Mouse (Mus musculus) midbrain, embryonic 14.5 days (tissue): ENCODE results near the gene Fam83c. TPM values are rescaled to one million over a fixed set of nuclear protein-coding genes. Genes with fewer than 3 reads are reported as not detected.

Experiments used
- ATAC-seq: fragments of 200-750 bp; cut with Nextera tagmentation; 2 replicates; pipeline ENCODE4 v1.8.0; 2017; ENCODE audit warnings: moderate number of reproducible peaks, moderate library complexity; ENCODE audit not compliant: low FRiP score, low TSS enrichment
- DNase-seq: peaks from one replicate; pipeline ENCODE4 v3.0.0-alpha.2; 2015
- H3K27ac ChIP-seq: fragments of 300-500 bp; sonication (generic); replicated peaks from 2 replicates; pipeline ENCODE4 v1.5.1; 2014; ENCODE audit warnings: mild to moderate bottlenecking, low read depth, low read length, moderate library complexity
- H3K27me3 ChIP-seq: fragments of 300-500 bp; sonication (generic); 2 replicates; pipeline ENCODE4 v1.6.1; 2014; ENCODE audit warnings: low read length, control low read depth, mixed read lengths; ENCODE audit not compliant: control insufficient read depth, insufficient read depth
- H3K36me3 ChIP-seq: fragments of 300-500 bp; sonication (generic); 2 replicates; pipeline ENCODE4 v1.6.1; 2014; ENCODE audit warnings: low read length, control low read depth; ENCODE audit not compliant: control insufficient read depth, insufficient read depth
- H3K4me1 ChIP-seq: fragments of 300-500 bp; sonication (generic); 2 replicates; pipeline ENCODE4 v1.6.1; 2014; ENCODE audit warnings: mild to moderate bottlenecking, antibody characterized with exemption, low read length, control low read depth; ENCODE audit not compliant: control insufficient read depth, insufficient read depth
- H3K4me2 ChIP-seq: fragments of 300-500 bp; sonication (generic); 2 replicates; pipeline ENCODE4 v1.6.1; 2014; ENCODE audit warnings: mild to moderate bottlenecking, low read length, moderate library complexity
- H3K4me3 ChIP-seq: fragments of 300-500 bp; sonication (generic); replicated peaks from 2 replicates; pipeline ENCODE4 v1.5.1; 2014; ENCODE audit warnings: low read depth, low read length
- H3K9ac ChIP-seq: fragments of 300-500 bp; sonication (generic); replicated peaks from 2 replicates; pipeline ENCODE4 v1.6.1; 2014; ENCODE audit warnings: mild to moderate bottlenecking, low read length, moderate library complexity
- H3K9me3 ChIP-seq: fragments of 300-500 bp; sonication (generic); 2 replicates; pipeline ENCODE4 v1.6.1; 2016; ENCODE audit warnings: low read length, control low read depth, mixed read lengths; ENCODE audit not compliant: control insufficient read depth
- WGBS: fragments of 180-500 bp; shearing (Covaris S2); extraction: QIAGEN DNeasy Blood & Tissue Kit; methylation state at CpG from one replicate; pipeline ENCODE4 v1.1.7; 2014; 5-methylcytosine and 5-hydroxymethylcytosine counted together
- polyA plus RNA-seq: library from polyadenylated mRNA; unstranded; fragments of >200 nt; fragmentation: Nextera tagmentation; extraction: Ambion mirVana; gene quantifications from 2 replicates; pipeline ENCODE4 v1.2.1, GENCODE M21; 2014

Gene Fam83c
- 0.38 and 0.41 TPM in 2 replicates for polyA plus RNA-seq

DNA sequence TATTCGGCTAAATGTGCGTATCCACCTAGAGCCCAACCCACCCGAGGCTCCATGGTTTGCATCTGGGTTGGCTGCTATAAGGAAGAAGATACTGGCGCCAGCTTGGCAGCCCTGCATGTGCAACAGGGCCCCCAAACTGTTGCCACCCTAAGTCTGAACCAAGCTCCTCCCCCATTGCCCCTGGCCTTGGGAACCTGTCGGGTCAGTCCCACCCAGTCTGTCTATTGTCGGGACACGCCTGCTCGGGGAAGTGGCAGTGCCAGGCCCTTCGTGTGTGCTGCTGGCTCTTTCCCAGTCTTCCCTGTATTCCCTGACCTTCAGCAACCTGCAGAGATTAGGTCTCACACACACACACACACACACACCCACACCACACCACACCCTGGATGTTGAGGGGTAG, at the start of gene Fam83c:
Fam83c (minus strand) TSS at position 123 of the 400 bp plus-strand sequence.
- DNase-seq: no peak
- Histone ChIP-seq H3K9me3 (no peaks in the 10 kb centered on the region), H3K27ac (no peak within 1 kb of the TSS), H3K4me2 (no peak within 1 kb of the TSS), H3K36me3 (no peaks in the 10 kb centered on the region), H3K4me1 (no peaks in the 10 kb centered on the region), H3K4me3 (no peak within 1 kb of the TSS), H3K27me3 (no peaks in the 10 kb centered on the region), H3K9ac (no peak within 1 kb of the TSS)
- WGBS: 59% methylated on average over 9 of the region's 9 CpGs
- no peak for ATAC-seq

DNA sequence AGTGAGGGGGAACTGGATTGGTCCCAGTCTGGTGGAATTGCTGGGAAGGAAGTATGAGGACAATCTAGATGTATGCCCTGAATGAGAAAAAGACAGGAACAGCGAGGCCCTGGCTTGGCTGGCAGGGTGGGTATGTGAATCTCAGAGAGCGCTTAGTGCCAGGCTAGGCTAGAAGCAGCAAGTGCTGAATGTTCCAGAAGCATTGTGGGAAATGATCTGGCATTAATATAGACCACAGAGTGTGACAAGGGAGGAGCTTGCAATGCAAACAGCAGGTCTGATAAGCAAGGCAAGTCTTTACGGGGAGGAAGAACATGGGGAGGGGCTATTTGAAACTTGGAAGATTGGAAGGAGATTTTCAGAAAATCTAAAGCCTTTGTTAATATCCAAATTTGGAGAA, 47.4 kb upstream of the Fam83c start:
- no peaks in the 10 kb centered on the region for H3K9me3 ChIP-seq
- DNase-seq: no peak
- no peak overlapping the region for H3K9ac ChIP-seq
- H3K36me3 ChIP-seq: peaks cover 33% of the 10 kb centered on the region
- 91% methylated on average over 3 of the region's 3 CpGs for WGBS
- no peak for ATAC-seq
- H3K27ac ChIP-seq: no peak overlapping the region
- no peaks in the 10 kb centered on the region for H3K27me3 ChIP-seq
- H3K4me3 ChIP-seq: no peak overlapping the region
- no peak overlapping the region for H3K4me2 ChIP-seq
- no peaks in the 10 kb centered on the region for H3K4me1 ChIP-seq

DNA sequence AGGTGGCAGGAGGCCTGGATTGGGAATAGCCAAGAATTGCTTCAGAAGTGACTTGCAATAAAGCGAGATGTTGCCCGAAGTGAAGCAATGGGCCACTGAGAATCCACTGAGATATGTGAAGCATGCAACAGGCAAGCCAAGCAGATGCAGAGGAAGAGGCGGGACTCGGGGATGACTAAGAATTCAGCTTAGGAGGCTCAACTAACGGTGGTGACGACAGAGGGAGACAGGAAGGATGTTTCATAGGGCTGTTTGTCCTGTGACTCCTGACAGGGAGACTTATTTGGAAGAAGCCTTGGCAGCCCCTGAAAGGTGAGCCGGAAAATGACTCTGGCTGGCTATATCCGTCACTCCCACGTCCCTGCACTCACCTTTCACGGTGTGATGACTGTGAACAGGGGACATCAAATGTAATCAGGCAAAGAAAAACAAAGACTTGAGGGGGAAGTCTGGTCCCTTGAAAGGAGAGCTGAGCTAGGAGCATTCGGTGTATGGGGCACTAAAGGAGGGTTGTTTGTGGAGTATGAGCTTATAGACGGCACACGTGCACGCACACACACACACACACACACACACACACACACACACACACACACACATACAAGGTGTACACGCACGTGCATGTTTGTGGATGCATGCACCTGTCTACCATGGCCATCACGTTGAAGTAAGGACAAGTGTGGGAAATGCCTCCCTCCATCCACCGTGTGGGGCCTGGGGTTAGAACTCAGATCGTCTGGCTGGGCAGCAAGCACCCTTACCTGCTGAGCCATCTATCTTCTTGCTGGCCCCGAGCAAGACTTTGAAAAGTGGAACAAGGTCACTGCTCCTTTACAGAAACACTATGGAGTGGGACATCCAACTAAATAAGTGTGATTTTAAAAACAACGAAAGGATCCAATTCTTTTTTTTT, 44.6 kb upstream of the Fam83c start:
- no peak overlapping the region for H3K27ac ChIP-seq
- H3K4me1 ChIP-seq: no peaks in the 10 kb centered on the region
- H3K9me3 ChIP-seq: no peaks in the 10 kb centered on the region
- peaks cover 30% of the 10 kb centered on the region for H3K36me3 ChIP-seq
- WGBS: 89% methylated on average over 21 of the region's 21 CpGs
- no peak overlapping the region for H3K4me2 ChIP-seq
- DNase-seq (no peak), ATAC-seq (no peak)
- no peaks in the 10 kb centered on the region for H3K27me3 ChIP-seq
- H3K9ac ChIP-seq: no peak overlapping the region
- H3K4me3 ChIP-seq: no peak overlapping the region

DNA sequence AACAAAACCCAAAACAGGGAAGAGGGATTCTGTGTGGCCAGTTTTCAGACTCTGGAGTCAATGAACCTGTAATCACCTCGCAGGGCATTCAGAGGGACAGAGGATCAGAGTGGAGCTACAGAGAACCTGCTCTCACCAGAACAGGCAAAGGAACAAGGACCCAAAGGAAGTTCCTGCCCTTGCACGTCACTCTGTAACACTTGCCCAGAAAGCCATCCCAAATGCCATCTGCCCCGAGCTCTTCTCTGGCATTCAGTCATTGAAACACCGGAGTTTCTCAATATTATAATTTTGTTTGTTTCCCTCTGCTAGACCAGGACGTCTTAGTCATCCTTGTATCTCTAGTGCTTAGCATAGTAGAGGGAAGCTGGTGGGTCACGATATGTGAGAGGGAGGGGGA, 39.0 kb upstream of the Fam83c start:
- Histone ChIP-seq H3K9me3 (no peaks in the 10 kb centered on the region), H3K36me3 (peaks cover 20% of the 10 kb centered on the region), H3K4me2 (no peak overlapping the region), H3K27ac (no peak overlapping the region), H3K4me3 (no peak overlapping the region), H3K9ac (no peak overlapping the region), H3K4me1 (no peaks in the 10 kb centered on the region), H3K27me3 (no peaks in the 10 kb centered on the region)
- ATAC-seq: no peak
- 89% methylated on average over 6 of the region's 6 CpGs for WGBS
- DNase-seq: no peak

DNA sequence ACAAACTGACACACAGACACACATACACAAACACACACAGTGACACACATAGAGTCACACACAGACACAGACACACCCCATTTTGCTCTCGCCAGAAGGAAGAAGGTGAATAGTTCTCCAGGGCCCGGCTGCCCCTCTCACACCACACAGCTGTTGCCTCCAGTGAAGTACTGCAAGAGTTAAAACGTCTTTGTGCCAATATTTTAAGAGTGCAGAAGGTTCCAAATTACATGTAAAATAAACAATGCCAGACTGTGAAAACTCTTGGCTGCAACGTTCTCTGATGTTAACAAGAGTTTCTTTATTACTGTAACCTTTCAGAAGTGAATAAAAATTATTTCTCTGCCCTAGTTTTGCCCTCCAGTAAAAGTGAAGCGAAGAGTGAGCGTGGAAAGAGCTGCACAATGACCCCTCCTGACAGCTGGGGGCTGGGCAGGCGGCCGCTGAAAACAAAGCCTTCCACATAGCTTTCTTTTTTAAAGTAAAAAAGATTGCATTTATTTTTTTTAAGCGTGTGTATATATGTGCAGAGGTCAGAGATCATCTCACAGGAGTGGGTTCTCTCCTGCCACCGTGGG, 38.4 kb upstream of the Fam83c start:
- H3K27ac ChIP-seq: peak overlapping the region; percentile 32; the same call in 1 of the 2 replicates
- 77% methylated on average over 10 of the region's 10 CpGs for WGBS
- no peaks in the 10 kb centered on the region for H3K9me3 ChIP-seq
- DNase-seq (peak; percentile 3), ATAC-seq (no peak)
- H3K9ac ChIP-seq: no peak overlapping the region
- no peaks in the 10 kb centered on the region for H3K27me3 ChIP-seq
- H3K4me2 ChIP-seq: no peak overlapping the region
- H3K4me3 ChIP-seq: no peak overlapping the region
- H3K4me1 ChIP-seq: no peaks in the 10 kb centered on the region
- peaks cover 23% of the 10 kb centered on the region for H3K36me3 ChIP-seq

DNA sequence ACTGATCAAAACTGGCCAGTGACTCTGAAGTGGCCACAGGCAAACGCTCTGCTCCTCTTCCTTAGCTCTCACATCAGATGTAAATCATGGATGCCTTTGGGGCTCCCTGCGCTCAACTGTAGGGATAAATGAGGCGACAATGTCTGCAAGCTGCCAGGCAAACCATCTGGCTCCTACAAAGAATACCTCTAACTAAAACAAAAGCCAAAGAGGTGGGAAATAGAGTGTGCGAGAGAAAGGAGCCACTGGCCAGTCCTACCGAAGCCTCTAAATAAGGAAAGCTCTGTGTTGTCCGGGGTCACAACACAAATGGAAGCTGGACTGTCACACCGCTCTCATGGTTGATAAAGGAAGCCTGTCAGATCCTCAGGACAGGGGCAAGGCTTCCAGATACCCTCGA, 37.8 kb upstream of the Fam83c start:
- Histone ChIP-seq H3K4me2 (no peak overlapping the region), H3K27me3 (no peaks in the 10 kb centered on the region), H3K27ac (peak overlapping the region; percentile 32; the same call in 1 of the 2 replicates), H3K4me1 (no peaks in the 10 kb centered on the region), H3K9ac (no peak overlapping the region), H3K9me3 (no peaks in the 10 kb centered on the region), H3K4me3 (no peak overlapping the region), H3K36me3 (peaks cover 23% of the 10 kb centered on the region)
- no peak for ATAC-seq
- 73% methylated on average over 8 of the region's 8 CpGs for WGBS
- DNase-seq: peak; percentile 6

DNA sequence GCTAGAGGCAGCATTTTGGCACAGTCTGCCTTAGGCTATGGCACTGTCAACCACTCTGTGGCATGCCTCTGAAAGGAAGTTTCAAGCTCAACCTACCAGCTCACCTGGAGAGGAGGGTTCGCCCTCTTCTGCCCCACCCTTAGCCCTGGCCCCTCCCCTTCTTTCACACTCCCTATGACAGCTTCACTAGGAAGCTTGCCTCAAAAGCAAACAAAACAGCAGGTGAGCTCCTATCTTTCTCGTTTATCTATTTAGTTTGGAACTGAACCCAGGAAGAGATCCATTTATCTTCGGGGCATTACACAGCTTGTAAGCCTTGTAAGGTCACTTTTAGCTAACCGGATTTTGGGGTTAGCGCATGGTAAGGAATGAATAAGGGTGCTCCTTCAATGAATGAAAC, 35.1 kb upstream of the Fam83c start:
- no peak overlapping the region for H3K9ac ChIP-seq
- peaks cover 10% of the 10 kb centered on the region; the same call in 1 of the 2 replicates for H3K36me3 ChIP-seq
- no peak overlapping the region for H3K4me2 ChIP-seq
- WGBS: 86% methylated on average over 5 of the region's 5 CpGs
- no peaks in the 10 kb centered on the region for H3K27me3 ChIP-seq
- no peaks in the 10 kb centered on the region for H3K9me3 ChIP-seq
- H3K4me1 ChIP-seq: no peaks in the 10 kb centered on the region
- H3K4me3 ChIP-seq: no peak overlapping the region
- DNase-seq (no peak), ATAC-seq (no peak)
- no peak overlapping the region for H3K27ac ChIP-seq

DNA sequence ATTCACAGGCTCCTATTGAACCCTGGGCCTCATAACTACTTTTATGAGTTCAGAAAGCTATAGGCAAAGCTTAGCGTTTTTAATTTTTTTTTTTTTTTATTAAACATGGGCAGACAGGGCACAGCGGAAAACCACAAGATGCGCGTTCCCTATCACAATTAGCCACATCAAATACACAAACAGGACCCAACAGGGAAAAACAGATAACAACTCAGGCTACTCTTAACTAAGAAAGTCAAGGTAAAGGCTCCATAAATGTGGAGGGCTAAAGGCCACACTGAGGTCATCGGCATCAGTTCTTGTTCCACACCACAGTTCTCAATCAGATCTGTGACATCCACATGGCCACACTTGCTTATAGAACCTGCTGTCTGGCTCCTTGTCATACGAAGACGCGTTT, 33.7 kb upstream of the Fam83c start:
- H3K27me3 ChIP-seq: no peaks in the 10 kb centered on the region
- H3K4me3 ChIP-seq: no peak overlapping the region
- H3K9ac ChIP-seq: no peak overlapping the region
- H3K4me2 ChIP-seq: no peak overlapping the region
- ATAC-seq (no peak), DNase-seq (no peak)
- H3K4me1 ChIP-seq: peaks cover 6% of the 10 kb centered on the region; the same call in 1 of the 2 replicates
- 97% methylated on average over 8 of the region's 8 CpGs for WGBS
- peaks cover 10% of the 10 kb centered on the region; the same call in 1 of the 2 replicates for H3K36me3 ChIP-seq
- no peaks in the 10 kb centered on the region for H3K9me3 ChIP-seq
- H3K27ac ChIP-seq: no peak overlapping the region
